ENCODE assay signal across 10 mouse cellular contexts in genomic region chr12:112169240-112169639, GRCm38 (mm10). TPM values are rescaled to one million over a fixed set of nuclear protein-coding genes. Genes with fewer than 3 reads are reported as not detected.
DNase-seq lines count a peak whose midpoint lies in the region; ATAC-seq and TF ChIP-seq lines count a peak whose summit lies in the region.
"Had no signal": no experiment of that assay in that cellular context is flagged by ENCODE, and none has a peak within 500 bp of the region (broad histone marks: within the 10 kb centered on the region; RNA-seq: fewer than 3 reads in every experiment).

No protein-coding gene starts in this region.

- no peaks in the 10 kb centered on the region for H3K9me3 ChIP-seq in heart, embryonic 10.5 days
- no peaks in the 10 kb centered on the region for H3K9me3 ChIP-seq in liver, embryonic 12.5 days (replicated peaks)
- H3K9me3 ChIP-seq: liver, embryonic 13.5 days had no signal

- H3K9ac ChIP-seq in liver, embryonic 12.5 days, result no peak overlapping the region
- H3K9ac ChIP-seq: liver, embryonic 13.5 days had no signal

- peak; percentile 69 for DNase-seq in gastrocnemius, adult 2 months
- no peak for DNase-seq in gastrocnemius, postnatal 10 days
- DNase-seq in MN1 (ENCODE audit: low spot score), result peak; percentile 89
- DNase-seq in heart, embryonic 10.5 days (ENCODE audit: low spot score), result no peak
- peak; percentile 71 to 82 for DNase-seq in lung, adult 18-20 months
- no peak for DNase-seq in right cerebral cortex, adult 2 months (ENCODE audit: low spot score in 2 of 2)
- DNase-seq: cerebellum, adult 11 months; liver, embryonic 13.5 days had no signal

- H3K27me3 ChIP-seq in heart, embryonic 10.5 days (ENCODE audit: insufficient read depth, poor library complexity, severe bottlenecking), result peaks cover 35% of the 10 kb centered on the region
- no peaks in the 10 kb centered on the region for H3K27me3 ChIP-seq in liver, embryonic 12.5 days (replicated peaks)
- H3K27me3 ChIP-seq: liver, embryonic 13.5 days had no signal

- no peak for TF ChIP-seq CTCF in gastrocnemius, adult 2 months (IDR thresholded peaks at IDR 0.05)

- peaks cover 7% of the 10 kb centered on the region for H3K36me3 ChIP-seq in heart, embryonic 10.5 days
- no peaks in the 10 kb centered on the region for H3K36me3 ChIP-seq in liver, embryonic 12.5 days
- H3K36me3 ChIP-seq: liver, embryonic 13.5 days had no signal

- ATAC-seq in liver, embryonic 12.5 days, result no peak
- ATAC-seq in granulocyte monocyte progenitor cell, adult 5-6 weeks (replicated peaks; ENCODE audit: poor library complexity, severe bottlenecking), result no peak

- H3K4me1 ChIP-seq in heart, embryonic 10.5 days, result peaks cover 76% of the 10 kb centered on the region
- H3K4me1 ChIP-seq in liver, embryonic 12.5 days, result peaks cover 10% of the 10 kb centered on the region

- no peak overlapping the region for H3K4me2 ChIP-seq in liver, embryonic 12.5 days
- H3K4me2 ChIP-seq: liver, embryonic 13.5 days had no signal

- 57% methylated on average over 5 of the region's 5 CpGs for WGBS in heart, embryonic 10.5 days
- 57% methylated on average over 5 of the region's 5 CpGs for WGBS in liver, embryonic 12.5 days (ENCODE audit: insufficient replicate concordance)

- intact Hi-C loops in gastrocnemius, adult 2 months (cut with DNase I), result no loop called here

- H3K27ac ChIP-seq in gastrocnemius, adult 2 months, result peak overlapping the region; percentile 80
- peak overlapping the region; percentile 4; the same call in 1 of the 2 replicates for H3K27ac ChIP-seq in heart, embryonic 10.5 days
- H3K27ac ChIP-seq in liver, embryonic 12.5 days, result no peak overlapping the region
- H3K27ac ChIP-seq: liver, embryonic 13.5 days had no signal

- H3K4me3 ChIP-seq in gastrocnemius, adult 2 months, result peak overlapping the region; percentile 26; the same call in 1 of the 2 replicates
- no peak overlapping the region for H3K4me3 ChIP-seq in heart, embryonic 10.5 days
- H3K4me3 ChIP-seq in liver, embryonic 12.5 days, result no peak overlapping the region
- H3K4me3 ChIP-seq: liver, embryonic 13.5 days had no signal

RNA-seq across cellular contexts. Expression of gene Kif26a, which starts 23.2 kb away (rescaled TPM):
- 1 to 10 TPM; 3.6 to 3.7 TPM for total RNA-seq in gastrocnemius, adult 2 months (2021)
- total RNA-seq in gastrocnemius, postnatal 10 days (2021), result 10 to 100 TPM; 10.3 to 12.4 TPM
- polyA plus RNA-seq in heart, embryonic 10.5 days (2016; fragmentation: Nextera tagmentation; extraction: Ambion mirVana), result 1.0 and 2.1 TPM in 2 replicates
- polyA plus RNA-seq in liver, embryonic 12.5 days (2016; fragmentation: Nextera tagmentation; extraction: Ambion mirVana), result 0.44 and 0.51 TPM in 2 replicates
- not detected in 2 replicates for total RNA-seq in granulocyte monocyte progenitor cell, adult 5-6 weeks (2014; fragmentation: Nextera tagmentation)
- not detected in 2 replicates for total RNA-seq in granulocyte monocyte progenitor cell, adult 5-6 weeks (2017)

Comparison
In these comparisons a context has a peak if more than half of its experiments do, and no peak if none do; other contexts are left out.
1. DNase-seq: peak in gastrocnemius, adult 2 months (single experiment), MN1 (single experiment) and lung, adult 18-20 months (2 of 2); none in gastrocnemius, postnatal 10 days (single experiment), heart, embryonic 10.5 days (single experiment) and right cerebral cortex, adult 2 months (0 of 2).
2. RNA of gene Kif26a, which starts 23.2 kb away (total RNA-seq): 10.3 to 12.4 TPM in gastrocnemius, postnatal 10 days and 3.6 to 3.7 TPM in gastrocnemius, adult 2 months; not detected in granulocyte monocyte progenitor cell, adult 5-6 weeks; every median in the first group is over 4 times any median in the second.